ENCODE assay signal across 8 mouse cellular contexts in the genomic region with DNA sequence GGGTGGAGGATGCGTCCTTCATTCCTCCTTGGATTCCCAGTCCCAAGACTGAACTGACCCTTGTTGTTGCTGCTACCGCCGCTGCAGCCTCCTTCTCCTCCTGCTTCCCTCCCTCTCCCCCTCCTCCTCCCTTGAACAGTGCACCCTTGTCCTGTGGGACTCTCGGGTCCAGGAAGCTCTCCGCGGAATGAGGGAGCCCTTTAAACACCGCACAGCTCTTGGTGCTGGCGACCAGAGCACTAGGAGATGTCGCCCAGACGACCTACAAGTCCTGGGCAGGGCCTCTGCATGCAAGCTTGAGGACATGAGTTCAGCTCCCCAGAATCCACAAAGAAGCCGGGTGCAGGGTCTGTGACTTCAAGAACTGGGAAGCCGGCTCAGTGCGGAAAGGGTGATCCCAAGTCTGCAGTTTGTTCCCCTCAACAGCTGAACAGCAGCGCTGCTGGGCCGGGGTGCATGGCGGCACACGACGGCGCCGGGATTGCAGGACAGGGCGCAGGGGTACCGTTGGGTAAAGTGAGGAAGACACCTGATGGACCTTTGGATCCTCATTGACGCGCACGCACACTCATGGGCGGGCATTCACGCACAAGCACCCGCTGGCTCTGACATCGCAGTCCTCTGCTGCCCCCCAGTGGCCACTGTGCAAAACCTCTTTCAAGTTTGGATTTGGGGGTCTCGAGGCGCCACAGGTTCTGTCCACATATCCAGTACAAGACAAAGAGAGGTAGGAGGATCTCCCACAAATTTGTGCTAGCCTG. TPM values are rescaled to one million over a fixed set of nuclear protein-coding genes. Genes with fewer than 3 reads are reported as not detected.
DNase-seq lines count a peak whose midpoint lies in the region; ATAC-seq and TF ChIP-seq lines count a peak whose summit lies in the region.

No protein-coding gene starts in this region.

- no peak for TF ChIP-seq POLR2A in MEL (IDR thresholded peaks at IDR 0.05; ENCODE audit: control insufficient read depth in 1 of 2, insufficient read depth in 1 of 2, low read depth in 1 of 2, low read length in 2 of 2, poor library complexity in 1 of 2)
- TF ChIP-seq POLR2A in cerebellum, adult 2 months (IDR thresholded peaks at IDR 0.05; ENCODE audit: borderline replicate concordance, insufficient read depth, low read length) = 0 out of 2 replicates have a peak, but pooled peaks have one; percentile 16

- no peak overlapping the region for H3K27ac ChIP-seq in MEL (ENCODE audit: control insufficient read depth, low read depth, low read length)
- no peak overlapping the region for H3K27ac ChIP-seq in cerebellum, adult 2 months (ENCODE audit: insufficient read depth, low read length)
- H3K27ac ChIP-seq in hindbrain, embryonic 10.5 days = no peak overlapping the region
- H3K27ac ChIP-seq in lung, embryonic 16.5 days (ENCODE audit: low read length) = no peak overlapping the region

- no peaks in the 10 kb centered on the region for H3K27me3 ChIP-seq in MEL (ENCODE audit: control insufficient read depth in 1 of 2, insufficient read depth in 2 of 2, low read length in 2 of 2)
- H3K27me3 ChIP-seq in cerebellum, adult 2 months (ENCODE audit: control insufficient read depth, insufficient read depth, low read length) = no peaks in the 10 kb centered on the region
- H3K27me3 ChIP-seq in hindbrain, embryonic 10.5 days (ENCODE audit: insufficient read depth, poor library complexity, severe bottlenecking) = peaks cover 25% of the 10 kb centered on the region
- no peaks in the 10 kb centered on the region for H3K27me3 ChIP-seq in lung, embryonic 16.5 days (ENCODE audit: control insufficient read depth, insufficient read depth, low read depth, low read length)

- no peaks in the 10 kb centered on the region for H3K9me3 ChIP-seq in MEL (replicated peaks; ENCODE audit: insufficient read depth, low read length)
- H3K9me3 ChIP-seq in hindbrain, embryonic 10.5 days = no peaks in the 10 kb centered on the region
- no peaks in the 10 kb centered on the region for H3K9me3 ChIP-seq in lung, embryonic 16.5 days (ENCODE audit: control insufficient read depth, low read length)

- WGBS in cerebellum, adult 2 months = 3% methylated on average over 31 of the region's 31 CpGs
- 7% methylated on average over 31 of the region's 31 CpGs for WGBS in hindbrain, embryonic 10.5 days
- WGBS in lung, embryonic 16.5 days = 3% methylated on average over 31 of the region's 31 CpGs

- peak overlapping the region; percentile 96 for H3K4me2 ChIP-seq in lung, embryonic 16.5 days (ENCODE audit: low read depth, low read length)

- H3K36me3 ChIP-seq in MEL (ENCODE audit: control insufficient read depth in 1 of 2, insufficient read depth in 2 of 2, low read length in 2 of 2) = no peaks in the 10 kb centered on the region
- H3K36me3 ChIP-seq in hindbrain, embryonic 10.5 days = 0 out of 2 replicates have a peak, but pooled peaks cover 2% of the 10 kb centered on the region
- no peaks in the 10 kb centered on the region for H3K36me3 ChIP-seq in lung, embryonic 16.5 days (ENCODE audit: control insufficient read depth, insufficient read depth, low read length)

- H3K79me2 ChIP-seq in MEL (ENCODE audit: control insufficient read depth, insufficient read depth, low read length, poor library complexity) = peaks cover 7% of the 10 kb centered on the region

- ATAC-seq in lung, embryonic 16.5 days (ENCODE audit: low read depth) = no peak

- peak overlapping the region; percentile 20 to 30; a peak in 3 of 4 replicates for H3K4me3 ChIP-seq in MEL (ENCODE audit: control insufficient read depth in 1 of 2, insufficient read depth in 1 of 2, low read depth in 2 of 2, low read length in 2 of 2)
- peak overlapping the region; percentile 80 for H3K4me3 ChIP-seq in cerebellum, adult 2 months (replicated peaks; ENCODE audit: insufficient read depth, low read depth, low read length)
- H3K4me3 ChIP-seq in hindbrain, embryonic 10.5 days = peak overlapping the region; percentile 55
- H3K4me3 ChIP-seq in lung, embryonic 16.5 days (ENCODE audit: low read length) = peak overlapping the region; percentile 49

- TF ChIP-seq CTCF in MEL (IDR thresholded peaks at IDR 0.05 in 2 of 3, conservative IDR thresholded peaks at IDR 0.05 in 1 of 3; ENCODE audit: control insufficient read depth in 1 of 3, insufficient read depth in 1 of 3, low read depth in 2 of 3, low read length in 3 of 3, poor library complexity in 1 of 3, severe bottlenecking in 1 of 3) = peak; percentile 73 to 97 (median 95)
- TF ChIP-seq CTCF in cerebellum, adult 2 months (IDR thresholded peaks at IDR 0.05; ENCODE audit: borderline replicate concordance, insufficient read depth, low read depth, low read length) = peak; percentile 88

- peak; percentile 87 for DNase-seq in MEL (ENCODE audit: low read depth, low spot score)
- peak; percentile 83 to 87 for DNase-seq in cerebellum, adult 2 months
- peak; percentile 83 for DNase-seq in forelimb bud, embryonic 11.5 days (ENCODE audit: low read depth, low spot score)
- peak; percentile 89 for DNase-seq in hindbrain, embryonic 10.5 days (ENCODE audit: low spot score)
- peak; percentile 42 for DNase-seq in layer of hippocampus, adult 9-10 months (ENCODE audit: low spot score)
- peak; percentile 67 for DNase-seq in ovary, postnatal 10 days (ENCODE audit: low spot score)
- peak; percentile 87 for DNase-seq in thymus, postnatal 0 days (ENCODE audit: low spot score)

- no peak for TF ChIP-seq EP300 in MEL (IDR thresholded peaks at IDR 0.05; ENCODE audit: low read depth in 1 of 2, low read length in 2 of 2)

- H3K9ac ChIP-seq in MEL (ENCODE audit: control insufficient read depth, low read depth, low read length, poor library complexity, severe bottlenecking) = peak overlapping the region; percentile 36
- peak overlapping the region; percentile 68 for H3K9ac ChIP-seq in lung, embryonic 16.5 days (ENCODE audit: low read length)

- peaks cover 0 to 7% of the 10 kb centered on the region in 2 experiments; a peak in 2 of 4 replicates for H3K4me1 ChIP-seq in MEL (ENCODE audit: control insufficient read depth in 1 of 2, insufficient read depth in 2 of 2, low read length in 2 of 2)
- H3K4me1 ChIP-seq in cerebellum, adult 2 months (ENCODE audit: control insufficient read depth, insufficient read depth, low read length) = no peaks in the 10 kb centered on the region; the same call in 1 of the 2 replicates
- H3K4me1 ChIP-seq in hindbrain, embryonic 10.5 days (replicated peaks) = peaks cover 35% of the 10 kb centered on the region
- peaks cover 9% of the 10 kb centered on the region for H3K4me1 ChIP-seq in lung, embryonic 16.5 days (replicated peaks; ENCODE audit: control insufficient read depth, insufficient read depth, low read length)

- TF ChIP-seq RAD21 in MEL (IDR thresholded peaks at IDR 0.05; ENCODE audit: low read depth, low read length) = peak; percentile 96

TF ChIP-seq in MEL, 35 proteins besides CTCF, POLR2A, EP300 and RAD21 (continues in another document):
- TF ChIP-seq ZC3H11A (IDR thresholded peaks at IDR 0.05; ENCODE audit: low read depth, low read length) = peak; percentile 65
- TF ChIP-seq ZMIZ1 (IDR thresholded peaks at IDR 0.05; ENCODE audit: low read depth, low read length) = no peak

RNA-seq across cellular contexts. Expression of gene Ranbp3, which starts 4.5 kb away (rescaled TPM):
- 123 and 137 TPM in 2 replicates for total RNA-seq in MEL (2012; rRNA removed)
- polyA plus RNA-seq in MEL (2012; ENCODE audit: insufficient read depth in 1 of 2, insufficient read length in 2 of 2, low read depth in 1 of 2, low replicate concordance in 2 of 2, missing spikeins in 1 of 2) = 100 to 1,000 TPM in 1 of 2 experiments, not detected in 1; 150 TPM
- 122 and 125 TPM in 2 replicates for polyA plus RNA-seq in cerebellum, adult 2 months (2012; rRNA removed)
- polyA plus RNA-seq in hindbrain, embryonic 10.5 days (2016; fragmentation: Nextera tagmentation; extraction: Ambion mirVana) = 130 and 139 TPM in 2 replicates
- 80.2 and 92.8 TPM in 2 replicates for polyA plus RNA-seq in lung, embryonic 16.5 days (2015; fragmentation: Nextera tagmentation; extraction: Ambion mirVana)
- 76.2 and 81.4 TPM in 2 replicates for polyA plus RNA-seq in thymus, postnatal 0 days (2015; fragmentation: Nextera tagmentation; extraction: Ambion mirVana)

RNA-seq across cellular contexts. Expression of gene Catsperd, which starts 40.6 kb away (rescaled TPM):
- total RNA-seq in MEL (2012; rRNA removed) = 0.33 and 0.46 TPM in 2 replicates
- polyA plus RNA-seq in MEL (2012; ENCODE audit: insufficient read depth in 1 of 2, insufficient read length in 2 of 2, low read depth in 1 of 2, low replicate concordance in 2 of 2, missing spikeins in 1 of 2) = 1 to 10 TPM in 1 of 2 experiments, not detected in 1; 1.1 TPM
- polyA plus RNA-seq in cerebellum, adult 2 months (2012; rRNA removed) = 1.2 and 1.4 TPM in 2 replicates
- polyA plus RNA-seq in hindbrain, embryonic 10.5 days (2016; fragmentation: Nextera tagmentation; extraction: Ambion mirVana) = 0.66 and 0.95 TPM in 2 replicates
- polyA plus RNA-seq in lung, embryonic 16.5 days (2015; fragmentation: Nextera tagmentation; extraction: Ambion mirVana) = 0.43 and 0.91 TPM in 2 replicates
- 0.09 and 0.57 TPM in 2 replicates for polyA plus RNA-seq in thymus, postnatal 0 days (2015; fragmentation: Nextera tagmentation; extraction: Ambion mirVana)

RNA-seq across cellular contexts. Expression of gene Lonp1, which starts 41.9 kb away (rescaled TPM):
- total RNA-seq in MEL (2012; rRNA removed) = 162 and 203 TPM in 2 replicates
- 100 to 1,000 TPM; 197 to 296 TPM for polyA plus RNA-seq in MEL (2012; ENCODE audit: insufficient read depth in 1 of 2, insufficient read length in 2 of 2, low read depth in 1 of 2, low replicate concordance in 2 of 2, missing spikeins in 1 of 2)
- polyA plus RNA-seq in cerebellum, adult 2 months (2012; rRNA removed) = 86.0 and 88.7 TPM in 2 replicates
- polyA plus RNA-seq in hindbrain, embryonic 10.5 days (2016; fragmentation: Nextera tagmentation; extraction: Ambion mirVana) = 52.9 and 54.6 TPM in 2 replicates
- polyA plus RNA-seq in lung, embryonic 16.5 days (2015; fragmentation: Nextera tagmentation; extraction: Ambion mirVana) = 41.1 and 41.7 TPM in 2 replicates
- polyA plus RNA-seq in thymus, postnatal 0 days (2015; fragmentation: Nextera tagmentation; extraction: Ambion mirVana) = 40.1 and 41.0 TPM in 2 replicates

RNA-seq across cellular contexts. Expression of gene Ndufa11, which starts 49.0 kb away (rescaled TPM):
- 226 and 249 TPM in 2 replicates for total RNA-seq in MEL (2012; rRNA removed)
- polyA plus RNA-seq in MEL (2012; ENCODE audit: insufficient read depth in 1 of 2, insufficient read length in 2 of 2, low read depth in 1 of 2, low replicate concordance in 2 of 2, missing spikeins in 1 of 2) = 100 to 1,000 TPM in 1 of 2 experiments, not detected in 1; 351 TPM
- polyA plus RNA-seq in cerebellum, adult 2 months (2012; rRNA removed) = 518 and 557 TPM in 2 replicates
- 398 and 446 TPM in 2 replicates for polyA plus RNA-seq in hindbrain, embryonic 10.5 days (2016; fragmentation: Nextera tagmentation; extraction: Ambion mirVana)
- 424 and 435 TPM in 2 replicates for polyA plus RNA-seq in lung, embryonic 16.5 days (2015; fragmentation: Nextera tagmentation; extraction: Ambion mirVana)
- 821 and 873 TPM in 2 replicates for polyA plus RNA-seq in thymus, postnatal 0 days (2015; fragmentation: Nextera tagmentation; extraction: Ambion mirVana)

RNA-seq across cellular contexts. Expression of gene Vmac, which starts 49.3 kb away (rescaled TPM):
- total RNA-seq in MEL (2012; rRNA removed) = 1.7 and 2.6 TPM in 2 replicates
- polyA plus RNA-seq in MEL (2012; ENCODE audit: insufficient read depth in 1 of 2, insufficient read length in 2 of 2, low read depth in 1 of 2, low replicate concordance in 2 of 2, missing spikeins in 1 of 2) = 1 to 10 TPM in 1 of 2 experiments, not detected in 1; 8.0 TPM
- 17.0 and 18.2 TPM in 2 replicates for polyA plus RNA-seq in cerebellum, adult 2 months (2012; rRNA removed)
- 12.7 and 18.6 TPM in 2 replicates for polyA plus RNA-seq in hindbrain, embryonic 10.5 days (2016; fragmentation: Nextera tagmentation; extraction: Ambion mirVana)
- polyA plus RNA-seq in lung, embryonic 16.5 days (2015; fragmentation: Nextera tagmentation; extraction: Ambion mirVana) = 15.4 and 18.2 TPM in 2 replicates
- polyA plus RNA-seq in thymus, postnatal 0 days (2015; fragmentation: Nextera tagmentation; extraction: Ambion mirVana) = 20.3 and 26.9 TPM in 2 replicates

Comparison
In these comparisons a context has a peak if more than half of its experiments do, and no peak if none do; other contexts are left out.
1. H3K4me3 ChIP-seq: peak in every context shown above with its lines; median percentile 80 in cerebellum, adult 2 months; 55 in hindbrain, embryonic 10.5 days; 49 in lung, embryonic 16.5 days; 25 in MEL.